Comparison of ENCODE assay signal across 10 mouse cellular contexts in the genomic region with DNA sequence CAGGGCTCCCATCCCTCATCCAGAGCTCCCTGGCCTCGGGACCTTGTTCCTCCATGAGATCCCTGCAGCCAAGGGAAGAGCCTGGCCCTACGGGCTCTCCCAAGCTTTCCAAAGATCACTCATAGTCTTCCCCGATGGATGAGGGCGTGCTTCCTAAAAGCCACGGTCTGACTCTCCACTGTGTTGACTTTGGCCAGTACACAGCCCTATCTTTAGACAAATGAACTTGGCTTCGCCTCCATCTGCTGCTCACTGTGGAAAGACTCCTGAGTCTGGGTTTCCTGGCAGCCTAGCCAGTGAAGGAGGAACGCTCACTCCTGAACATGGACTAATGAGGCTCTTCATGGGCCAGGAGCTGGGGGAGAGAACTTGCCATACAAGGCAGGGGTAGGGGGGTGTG.
DNase-seq lines count a peak whose midpoint lies in the region; ATAC-seq lines count a peak whose summit lies in the region.
"Had no signal": no experiment of that assay in that cellular context is flagged by ENCODE, and none has a peak within 500 bp of the region (broad histone marks: within the 10 kb centered on the region; RNA-seq: fewer than 3 reads in every experiment).

No protein-coding gene starts in this region.

- DNase-seq in cerebellum, postnatal 14 days, result peak; percentile 64 to 79
- DNase-seq in heart, postnatal 25 days (ENCODE audit: low spot score), result peak; percentile 68
- peak; percentile 27 for DNase-seq in lung, postnatal 14 days
- no peak for DNase-seq in right cerebral cortex, adult 18-20 months

- WGBS in hindbrain, embryonic 16.5 days, result 79% methylated on average over 7 of the region's 7 CpGs
- WGBS in hindbrain, embryonic 12.5 days, result 89% methylated on average over 7 of the region's 7 CpGs
- WGBS in forebrain, embryonic 12.5 days, result 90% methylated on average over 7 of the region's 7 CpGs

- no peak overlapping the region for H3K4me3 ChIP-seq in hindbrain, embryonic 16.5 days (ENCODE audit: low read length)
- H3K4me3 ChIP-seq in hindbrain, embryonic 12.5 days, result no peak overlapping the region
- no peak overlapping the region for H3K4me3 ChIP-seq in forebrain, embryonic 12.5 days (replicated peaks)
- H3K4me3 ChIP-seq: embryonic facial prominence, embryonic 15.5 days had no signal

- peak; percentile 34; the same call in 1 of the 2 replicates for ATAC-seq in hindbrain, embryonic 16.5 days
- ATAC-seq in hindbrain, embryonic 12.5 days (ENCODE audit: low FRiP score), result no peak
- no peak for ATAC-seq in forebrain, embryonic 12.5 days (ENCODE audit: low FRiP score)
- no peak for ATAC-seq in CD4-positive, CD25-positive, alpha-beta regulatory T cell, adult 4 months

- H3K27me3 ChIP-seq in hindbrain, embryonic 16.5 days (replicated peaks; ENCODE audit: control insufficient read depth, insufficient read depth, low read length), result no peaks in the 10 kb centered on the region
- no peaks in the 10 kb centered on the region for H3K27me3 ChIP-seq in hindbrain, embryonic 12.5 days
- H3K27me3 ChIP-seq in forebrain, embryonic 12.5 days, result no peaks in the 10 kb centered on the region
- H3K27me3 ChIP-seq: embryonic facial prominence, embryonic 15.5 days had no signal

- H3K4me2 ChIP-seq in hindbrain, embryonic 16.5 days (ENCODE audit: low read length), result no peak overlapping the region
- H3K4me2 ChIP-seq in hindbrain, embryonic 12.5 days (replicated peaks), result no peak overlapping the region
- H3K4me2 ChIP-seq in forebrain, embryonic 12.5 days, result no peak overlapping the region
- H3K4me2 ChIP-seq: embryonic facial prominence, embryonic 15.5 days had no signal

- no peaks in the 10 kb centered on the region for H3K36me3 ChIP-seq in hindbrain, embryonic 16.5 days (ENCODE audit: control insufficient read depth, insufficient read depth, low read length)
- no peaks in the 10 kb centered on the region for H3K36me3 ChIP-seq in hindbrain, embryonic 12.5 days
- no peaks in the 10 kb centered on the region for H3K36me3 ChIP-seq in forebrain, embryonic 12.5 days (replicated peaks)

- H3K27ac ChIP-seq in hindbrain, embryonic 16.5 days (ENCODE audit: low read depth, low read length), result no peak overlapping the region
- H3K27ac ChIP-seq in hindbrain, embryonic 12.5 days, result no peak overlapping the region
- no peak overlapping the region for H3K27ac ChIP-seq in forebrain, embryonic 12.5 days
- H3K27ac ChIP-seq: embryonic facial prominence, embryonic 15.5 days; macrophage had no signal

- intact Hi-C loops in heart, postnatal 25 days (cut with DNase I), result loop anchor here (5.0 kb wide), 1 partner anchor 47 kb away; no protein-coding TSS in a partner anchor

- no peaks in the 10 kb centered on the region for H3K9me3 ChIP-seq in hindbrain, embryonic 16.5 days (ENCODE audit: control insufficient read depth, low read length)
- H3K9me3 ChIP-seq in hindbrain, embryonic 12.5 days (replicated peaks), result no peaks in the 10 kb centered on the region
- no peaks in the 10 kb centered on the region for H3K9me3 ChIP-seq in forebrain, embryonic 12.5 days
- H3K9me3 ChIP-seq: embryonic facial prominence, embryonic 15.5 days had no signal

- no peak overlapping the region for H3K9ac ChIP-seq in hindbrain, embryonic 16.5 days (ENCODE audit: low read depth, low read length)
- H3K9ac ChIP-seq in hindbrain, embryonic 12.5 days, result no peak overlapping the region
- no peak overlapping the region for H3K9ac ChIP-seq in forebrain, embryonic 12.5 days
- H3K9ac ChIP-seq: embryonic facial prominence, embryonic 15.5 days had no signal

- H3K4me1 ChIP-seq in hindbrain, embryonic 16.5 days (ENCODE audit: control insufficient read depth, insufficient read depth, low read depth, low read length), result peaks cover 3% of the 10 kb centered on the region; the same call in 1 of the 2 replicates
- no peaks in the 10 kb centered on the region for H3K4me1 ChIP-seq in hindbrain, embryonic 12.5 days
- no peaks in the 10 kb centered on the region for H3K4me1 ChIP-seq in forebrain, embryonic 12.5 days
